Mouse (Mus musculus) neural tube, embryonic 11.5 days (tissue): Measurements from ENCODE around the gene Rfwd3. TPM values are rescaled to one million over a fixed set of nuclear protein-coding genes. Genes with fewer than 3 reads are reported as not detected.

Experiments used
- ATAC-seq: fragments of 200-750 bp; cut with Nextera tagmentation; 2 replicates; pipeline ENCODE4 v1.8.0; 2017; ENCODE audit warnings: moderate number of reproducible peaks, mild to moderate bottlenecking, moderate TSS enrichment, moderate library complexity; ENCODE audit not compliant: insufficient read depth, low FRiP score, low TSS enrichment
- DNase-seq: peaks from one replicate; pipeline ENCODE4 v3.0.0-alpha.2; 2015; ENCODE audit warnings: low spot score
- H3K27ac ChIP-seq: fragments of 300-500 bp; sonication (generic); 2 replicates; pipeline ENCODE4 v1.5.1; 2014; ENCODE audit warnings: low read depth, mild to moderate bottlenecking, low read length
- H3K27me3 ChIP-seq: fragments of 300-500 bp; sonication (generic); 2 replicates; pipeline ENCODE4 v1.6.1; 2014; ENCODE audit warnings: mild to moderate bottlenecking, low read length, mixed read lengths; ENCODE audit not compliant: control insufficient read depth, insufficient read depth
- H3K36me3 ChIP-seq: fragments of 300-500 bp; sonication (generic); 2 replicates; pipeline ENCODE4 v1.6.1; 2014; ENCODE audit warnings: mild to moderate bottlenecking, low read length, moderate library complexity, mixed read lengths; ENCODE audit not compliant: control insufficient read depth, insufficient read depth
- H3K4me1 ChIP-seq: fragments of 300-500 bp; sonication (generic); 2 replicates; pipeline ENCODE4 v1.6.1; 2014; ENCODE audit warnings: low read length, mixed read lengths; ENCODE audit not compliant: control insufficient read depth, insufficient read depth
- H3K4me2 ChIP-seq: fragments of 300-500 bp; sonication (generic); 2 replicates; pipeline ENCODE4 v1.6.1; 2014; ENCODE audit warnings: low read depth, mild to moderate bottlenecking, moderate library complexity
- H3K4me3 ChIP-seq: fragments of 300-500 bp; sonication (generic); 2 replicates; pipeline ENCODE4 v1.5.1; 2014; ENCODE audit warnings: low read depth, low read length
- H3K9ac ChIP-seq: fragments of 300-500 bp; sonication (generic); 2 replicates; pipeline ENCODE4 v1.6.1; 2014; ENCODE audit warnings: mild to moderate bottlenecking, low read length
- H3K9me3 ChIP-seq: fragments of 300-500 bp; sonication (generic); 2 replicates; pipeline ENCODE4 v1.6.1; 2016; ENCODE audit warnings: low read length; ENCODE audit not compliant: control insufficient read depth
- WGBS: fragments of 180-500 bp; shearing (Covaris S2); extraction: QIAGEN DNeasy Blood & Tissue Kit; methylation state at CpG from one replicate; pipeline ENCODE4 v1.1.7; 2014; 5-methylcytosine and 5-hydroxymethylcytosine counted together
- polyA plus RNA-seq: library from polyadenylated mRNA; unstranded; fragments of >200 nt; fragmentation: Nextera tagmentation; extraction: Ambion mirVana; gene quantifications from 2 replicates; pipeline ENCODE4 v1.2.1, GENCODE M21; 2014

Gene Rfwd3
- polyA plus RNA-seq: 84.1 and 85.4 TPM in 2 replicates

DNA sequence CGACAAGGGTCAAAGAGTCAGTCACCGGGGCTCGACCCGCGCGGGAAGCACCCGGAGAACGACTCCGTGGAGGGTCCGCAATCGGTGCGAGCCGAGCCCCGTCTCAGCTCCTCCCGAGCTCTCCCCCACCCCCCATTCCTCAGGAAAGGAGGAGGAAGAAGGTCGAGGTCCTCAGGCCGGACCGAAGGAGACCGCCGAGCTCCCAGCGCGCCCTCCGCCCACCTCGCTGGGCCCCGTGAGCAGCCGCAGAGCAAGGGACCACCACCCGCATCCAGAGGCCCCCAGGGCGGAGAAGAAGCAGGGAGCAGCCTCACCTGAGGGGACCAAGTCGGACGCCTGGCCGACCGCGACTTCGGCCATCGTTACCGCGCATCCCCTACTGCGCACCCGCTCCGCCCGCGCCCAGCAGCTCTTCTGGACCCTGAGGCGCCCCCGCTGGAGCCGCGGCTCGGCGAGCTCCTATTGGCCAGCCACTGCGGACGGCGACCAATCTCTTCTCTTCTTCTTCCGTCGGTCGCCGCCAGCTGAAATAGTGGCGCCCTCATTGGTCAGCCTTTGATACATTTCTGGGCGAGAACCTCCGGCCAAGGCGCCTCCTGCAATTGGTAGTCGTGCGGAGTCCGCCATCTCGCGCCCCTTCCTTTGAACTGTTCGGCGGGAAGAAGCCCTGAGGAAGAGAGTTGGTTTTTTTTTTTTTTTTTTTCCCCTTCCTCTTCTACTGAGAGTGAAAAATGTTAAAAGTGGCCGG lies at the start of gene Rfwd3:
TSS of gene Rfwd3 (minus strand) at position 402 of the 748 bp plus-strand sequence.
- no peaks in the 10 kb centered on the region for H3K9me3 ChIP-seq
- ATAC-seq: peak; percentile 99
- peak within 1 kb of the TSS; percentile 91 for H3K4me3 ChIP-seq
- peak within 1 kb of the TSS; percentile 92 for H3K9ac ChIP-seq
- WGBS: under 1% methylated on average over 64 of the region's 67 CpGs
- peak within 1 kb of the TSS; percentile 82 for H3K27ac ChIP-seq
- DNase-seq: peak; percentile 94
- H3K36me3 ChIP-seq: peaks cover 3% of the 10 kb centered on the region; the same call in 1 of the 2 replicates
- H3K27me3 ChIP-seq: no peaks in the 10 kb centered on the region
- H3K4me2 ChIP-seq: peak within 1 kb of the TSS; percentile 59
- no peaks in the 10 kb centered on the region for H3K4me1 ChIP-seq

DNA sequence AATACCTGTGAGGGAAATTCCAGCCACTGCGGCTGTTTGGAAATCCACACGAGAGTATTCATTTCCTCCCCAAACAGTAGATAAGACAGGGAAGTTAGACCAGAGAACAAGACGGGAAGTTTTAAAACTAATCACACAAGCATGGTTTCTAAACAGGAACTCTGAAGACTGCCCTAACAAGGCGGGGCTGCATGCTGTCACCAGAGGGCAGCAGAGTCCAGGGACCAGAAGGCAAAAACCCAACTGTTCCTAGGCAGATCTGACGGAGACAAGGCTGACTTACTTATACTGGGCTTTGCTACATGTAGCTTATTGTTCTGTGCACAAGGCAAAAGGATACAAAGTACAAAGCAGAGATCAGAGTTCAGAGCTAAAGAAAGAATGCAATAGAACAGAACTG lies 43.2 kb upstream of the Rfwd3 start:
- no peak for ATAC-seq
- Histone ChIP-seq H3K9ac (no peak overlapping the region), H3K27me3 (no peaks in the 10 kb centered on the region), H3K27ac (no peak overlapping the region), H3K36me3 (no peaks in the 10 kb centered on the region), H3K9me3 (no peaks in the 10 kb centered on the region), H3K4me2 (no peak overlapping the region), H3K4me1 (no peaks in the 10 kb centered on the region), H3K4me3 (no peak overlapping the region)
- WGBS: 17% methylated on average over 5 of the region's 5 CpGs
- peak; percentile 78 for DNase-seq

DNA sequence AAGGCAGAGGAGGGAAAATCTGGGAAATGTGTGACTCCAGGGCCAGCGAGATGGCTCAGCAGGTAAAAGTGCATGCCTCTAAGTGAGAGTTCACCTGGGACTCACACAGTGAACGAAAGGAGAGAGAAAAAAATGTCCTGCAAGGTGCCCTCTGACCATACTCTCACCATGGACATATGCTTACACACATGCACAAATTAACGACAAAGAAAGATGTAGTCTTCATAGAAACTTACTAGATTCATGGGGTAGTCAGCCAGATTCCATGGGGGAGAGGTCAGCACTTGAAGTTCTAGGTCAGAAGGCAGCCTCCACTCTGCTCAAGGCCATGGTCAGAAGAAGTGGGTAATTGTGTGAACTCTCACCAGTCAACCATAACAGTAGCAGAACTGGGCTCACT lies 40.2 kb upstream of the Rfwd3 start:
- no peak overlapping the region for H3K9ac ChIP-seq
- H3K4me1 ChIP-seq: no peaks in the 10 kb centered on the region
- H3K36me3 ChIP-seq: no peaks in the 10 kb centered on the region
- H3K4me3 ChIP-seq: no peak overlapping the region
- no peaks in the 10 kb centered on the region for H3K9me3 ChIP-seq
- no peak overlapping the region for H3K27ac ChIP-seq
- H3K27me3 ChIP-seq: no peaks in the 10 kb centered on the region
- 80% methylated on average over 3 of the region's 3 CpGs for WGBS
- no peak overlapping the region for H3K4me2 ChIP-seq
- DNase-seq (no peak), ATAC-seq (no peak)

DNA sequence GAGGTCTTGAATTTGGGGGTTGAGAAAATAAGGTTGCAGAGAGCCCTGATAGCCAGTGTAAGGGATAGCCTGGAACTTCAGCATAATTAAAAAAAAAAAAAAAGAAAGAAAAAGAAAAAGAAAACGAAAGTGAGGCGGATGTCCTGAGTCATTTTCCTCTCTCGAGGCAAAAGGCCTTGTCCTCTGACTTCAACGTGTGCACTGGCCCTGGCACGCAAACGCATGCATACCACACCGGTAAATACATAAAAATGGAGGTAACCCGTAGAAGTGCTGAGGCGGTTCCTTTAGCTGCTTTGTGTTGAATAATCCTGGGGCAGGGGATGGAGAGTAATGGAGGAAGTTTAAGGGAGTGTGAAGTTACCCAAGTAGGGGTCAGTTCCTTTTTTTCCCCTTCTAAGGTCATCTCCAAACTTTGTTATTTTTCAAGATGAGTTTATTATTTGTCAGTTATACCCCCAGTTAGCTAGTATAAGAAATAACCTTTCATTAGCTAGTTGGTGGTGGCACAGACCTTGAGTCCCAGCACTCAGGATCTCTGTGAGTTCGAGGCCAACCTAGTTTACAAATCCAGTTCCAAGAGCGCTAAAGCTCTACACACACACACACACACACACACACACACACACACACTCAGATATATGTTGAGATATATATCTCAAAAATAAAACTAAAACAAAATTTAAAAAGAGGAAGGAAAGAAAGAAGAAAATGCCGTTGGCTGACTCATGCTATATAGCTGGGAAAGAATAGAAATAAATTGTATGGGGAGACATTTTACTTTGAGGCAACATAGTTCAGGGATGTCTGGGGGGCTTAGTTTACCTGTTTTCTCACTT lies 38.6 kb upstream of the Rfwd3 start:
- H3K9ac ChIP-seq: no peak overlapping the region
- 54% methylated on average over 12 of the region's 12 CpGs for WGBS
- H3K4me3 ChIP-seq: no peak overlapping the region; the same call in 1 of the 2 replicates
- H3K36me3 ChIP-seq: no peaks in the 10 kb centered on the region
- DNase-seq (no peak), ATAC-seq (no peak)
- no peaks in the 10 kb centered on the region for H3K4me1 ChIP-seq
- peak overlapping the region; percentile 53 for H3K4me2 ChIP-seq
- no peaks in the 10 kb centered on the region for H3K9me3 ChIP-seq
- H3K27ac ChIP-seq: no peak overlapping the region
- H3K27me3 ChIP-seq: no peaks in the 10 kb centered on the region

DNA sequence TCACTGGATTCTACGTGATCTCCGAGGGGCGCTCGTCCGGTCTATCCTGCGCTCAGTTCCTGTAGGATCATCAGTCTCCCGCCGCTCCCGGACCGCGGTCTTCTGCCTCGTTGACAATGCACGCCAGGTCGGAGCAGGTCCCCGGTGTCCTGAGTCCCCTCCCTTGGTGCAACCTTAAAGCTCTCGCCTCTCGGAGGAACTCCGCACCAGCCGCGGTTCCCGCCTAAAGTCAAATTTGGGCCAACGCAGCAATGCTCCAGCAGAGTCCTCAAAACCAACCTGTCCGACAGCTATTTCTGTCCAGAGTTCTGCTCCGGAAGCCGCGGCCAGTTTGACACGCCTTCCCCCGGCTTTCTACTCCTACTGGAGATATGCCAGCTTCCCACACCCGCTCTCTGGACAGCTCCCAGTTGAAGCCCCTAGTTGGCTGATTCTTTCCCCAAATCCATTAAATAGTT lies 37.9 kb upstream of the Rfwd3 start, which contains the start of gene Mlkl:
TSS of gene Mlkl (minus strand) at position 288 of the 458 bp plus-strand sequence.
- peak within 1 kb of the TSS; percentile 2; the same call in 1 of the 2 replicates for H3K9ac ChIP-seq
- no peaks in the 10 kb centered on the region for H3K9me3 ChIP-seq
- H3K4me2 ChIP-seq: peak within 1 kb of the TSS; percentile 53
- DNase-seq (peak; percentile 49), ATAC-seq (no peak)
- H3K4me1 ChIP-seq: no peaks in the 10 kb centered on the region
- no peaks in the 10 kb centered on the region for H3K36me3 ChIP-seq
- H3K27me3 ChIP-seq: no peaks in the 10 kb centered on the region
- 1% methylated on average over 29 of the region's 29 CpGs for WGBS
- H3K4me3 ChIP-seq: peak within 1 kb of the TSS; percentile 25
- no peak within 1 kb of the TSS for H3K27ac ChIP-seq

DNA sequence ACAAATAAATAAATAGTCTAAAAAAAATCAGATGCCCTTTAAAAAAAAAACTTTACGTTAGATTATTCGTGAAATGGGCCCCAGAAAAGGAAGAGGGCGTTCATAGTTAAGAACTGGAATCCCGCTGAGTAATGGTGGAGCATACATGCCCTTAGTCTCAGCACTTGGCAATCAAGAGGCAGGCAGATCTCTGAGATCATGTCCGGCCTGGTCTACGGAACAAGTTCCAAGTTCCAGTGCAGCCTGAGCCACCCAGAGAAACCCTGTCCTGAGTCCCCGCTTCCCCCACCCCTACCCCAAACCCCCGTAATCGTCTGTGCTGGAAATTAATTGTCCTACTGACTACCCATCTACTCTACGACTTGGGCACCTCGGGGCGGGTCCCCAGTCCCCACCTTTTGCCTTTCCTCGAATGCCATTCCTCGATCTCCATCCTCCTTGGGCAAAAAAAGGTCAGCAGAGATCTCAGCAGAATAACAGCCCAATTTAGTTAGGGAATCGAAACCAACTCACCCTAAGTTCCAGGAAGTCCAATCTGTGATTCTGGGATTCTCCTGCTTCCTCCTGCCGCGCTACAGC lies 37.4 kb upstream of the Rfwd3 start:
- DNase-seq (no peak), ATAC-seq (no peak)
- H3K36me3 ChIP-seq: no peaks in the 10 kb centered on the region
- H3K27me3 ChIP-seq: no peaks in the 10 kb centered on the region
- H3K27ac ChIP-seq: no peak overlapping the region
- H3K4me1 ChIP-seq: no peaks in the 10 kb centered on the region
- H3K4me3 ChIP-seq: peak overlapping the region; percentile 25
- WGBS: 32% methylated on average over 17 of the region's 17 CpGs
- no peaks in the 10 kb centered on the region for H3K9me3 ChIP-seq
- peak overlapping the region; percentile 53 for H3K4me2 ChIP-seq
- 0 out of 2 replicates have a peak overlapping the region, but pooled peaks have one; percentile 2 for H3K9ac ChIP-seq

DNA sequence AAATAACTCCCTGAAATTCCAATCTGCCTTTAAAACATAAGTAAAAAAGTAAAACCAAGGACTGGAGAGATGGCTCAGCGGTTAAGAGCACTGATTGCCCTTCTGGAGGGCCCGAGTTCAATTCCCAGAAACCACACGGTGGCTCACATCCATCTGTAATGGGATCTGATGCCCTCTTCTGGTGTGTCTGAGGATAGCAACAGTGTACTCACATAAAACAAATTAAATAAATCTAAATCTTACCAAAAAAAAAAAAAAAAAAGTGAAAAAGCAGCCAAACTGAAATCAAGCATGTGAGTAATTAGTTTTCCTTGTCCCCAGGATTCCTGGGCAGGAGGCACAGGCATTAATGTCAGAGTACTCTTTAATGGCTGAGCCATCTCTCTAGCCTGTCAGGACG lies 36.7 kb upstream of the Rfwd3 start:
- no peaks in the 10 kb centered on the region for H3K4me1 ChIP-seq
- H3K4me2 ChIP-seq: no peak overlapping the region
- H3K9ac ChIP-seq: no peak overlapping the region
- no peaks in the 10 kb centered on the region for H3K36me3 ChIP-seq
- no peak overlapping the region for H3K4me3 ChIP-seq
- DNase-seq (no peak), ATAC-seq (no peak)
- no peak overlapping the region for H3K27ac ChIP-seq
- H3K9me3 ChIP-seq: no peaks in the 10 kb centered on the region
- H3K27me3 ChIP-seq: no peaks in the 10 kb centered on the region
- WGBS: 85% methylated on average over 4 of the region's 4 CpGs

DNA sequence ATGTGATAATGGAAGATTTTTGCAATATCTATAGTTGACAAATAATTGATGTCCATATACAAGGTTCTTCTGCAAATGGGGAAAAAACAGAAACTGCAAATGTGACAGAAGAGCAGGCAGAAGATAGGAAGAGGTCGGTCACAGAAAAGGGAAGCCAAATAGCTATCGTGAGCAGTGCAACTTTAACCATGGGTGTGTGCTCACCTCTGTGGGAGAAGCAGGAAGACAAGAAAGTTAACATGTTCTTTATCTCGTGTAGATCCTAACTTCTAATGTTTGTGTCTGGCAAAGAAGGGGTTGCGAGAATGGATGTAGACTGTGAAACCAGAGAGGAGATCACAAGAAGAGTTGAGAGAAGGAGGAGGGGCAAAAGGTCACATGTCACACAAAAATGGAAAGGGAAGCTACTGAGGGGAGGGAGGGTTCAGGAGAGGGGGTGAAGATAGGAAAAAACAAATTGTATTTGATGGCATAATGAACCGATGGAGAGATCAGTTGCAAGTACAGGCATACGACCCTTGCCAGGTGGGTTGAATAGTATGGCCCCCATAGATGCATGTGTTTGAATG lies 25.3 kb upstream of the Rfwd3 start:
- ATAC-seq (no peak), DNase-seq (no peak)
- no peak overlapping the region for H3K4me2 ChIP-seq
- WGBS: 91% methylated on average over 6 of the region's 6 CpGs
- H3K9me3 ChIP-seq: no peaks in the 10 kb centered on the region
- H3K36me3 ChIP-seq: no peaks in the 10 kb centered on the region
- no peak overlapping the region for H3K27ac ChIP-seq
- H3K9ac ChIP-seq: no peak overlapping the region
- no peak overlapping the region for H3K4me3 ChIP-seq
- H3K4me1 ChIP-seq: no peaks in the 10 kb centered on the region
- H3K27me3 ChIP-seq: no peaks in the 10 kb centered on the region
